Mouse (Mus musculus) kidney, postnatal 0 days (tissue): ENCODE results near the gene Runx3. TPM values are rescaled to one million over a fixed set of nuclear protein-coding genes. Genes with fewer than 3 reads are reported as not detected.

Experiments
- ATAC-seq: fragments of 200-750 bp; cut with Nextera tagmentation; replicated peaks from 2 replicates; pipeline ENCODE4 v1.8.0; 2017; ENCODE audit warnings: low read depth, moderate number of reproducible peaks, moderate TSS enrichment, moderate library complexity; ENCODE audit not compliant: low FRiP score
- DNase-seq: peaks from one replicate; pipeline ENCODE4 v3.0.0-alpha.2; 2016; ENCODE audit warnings: low spot score
- H3K27ac ChIP-seq: fragments of 300-500 bp; sonication (generic); 2 replicates; pipeline ENCODE4 v1.5.1; 2014; ENCODE audit warnings: mild to moderate bottlenecking
- H3K27me3 ChIP-seq: fragments of 300-500 bp; sonication (generic); 2 replicates; pipeline ENCODE4 v1.6.1; 2014; ENCODE audit warnings: low read length, mixed read lengths; ENCODE audit not compliant: insufficient read depth
- H3K36me3 ChIP-seq: fragments of 300-500 bp; sonication (generic); 2 replicates; pipeline ENCODE4 v1.6.1; 2014; ENCODE audit warnings: low read length, mixed read lengths; ENCODE audit not compliant: insufficient read depth
- H3K4me1 ChIP-seq: fragments of 300-500 bp; sonication (generic); replicated peaks from 2 replicates; pipeline ENCODE4 v1.6.1; 2014; ENCODE audit warnings: antibody characterized with exemption, low read length, mixed read lengths; ENCODE audit not compliant: insufficient read depth
- H3K4me2 ChIP-seq: fragments of 300-500 bp; sonication (generic); 2 replicates; pipeline ENCODE4 v1.6.1; 2014; ENCODE audit warnings: mild to moderate bottlenecking, low read length, moderate library complexity, mixed read lengths
- H3K4me3 ChIP-seq: fragments of 300-500 bp; sonication (generic); replicated peaks from 2 replicates; pipeline ENCODE4 v1.5.1; 2014; ENCODE audit warnings: low read depth, low read length
- H3K9ac ChIP-seq: fragments of 300-500 bp; sonication (generic); 2 replicates; pipeline ENCODE4 v1.6.1; 2014; ENCODE audit warnings: low read depth, low read length
- H3K9me3 ChIP-seq: fragments of 300-500 bp; sonication (generic); replicated peaks from 2 replicates; pipeline ENCODE4 v1.6.1; 2016; ENCODE audit warnings: low read length, inconsistent platforms, mixed read lengths
- CTCF ChIP-seq: IDR thresholded peaks from 2 replicates; pipeline ENCODE4 v1.5.1; 2016; ENCODE audit warnings: antibody characterized with exemption, low read depth, mild to moderate bottlenecking, moderate library complexity
- WGBS: fragments of 180-500 bp; shearing (Covaris S2); extraction: QIAGEN DNeasy Blood & Tissue Kit; methylation state at CpG from one replicate; pipeline ENCODE4 v1.1.7; 2014; 5-methylcytosine and 5-hydroxymethylcytosine counted together
- polyA plus RNA-seq: library from polyadenylated mRNA; unstranded; fragments of >200 nt; fragmentation: Nextera tagmentation; extraction: Ambion mirVana; gene quantifications from 2 replicates; pipeline ENCODE4 v1.2.1, GENCODE M21; 2015

Runx3 gene
- polyA plus RNA-seq, 1 experiment from 2014 or later = 0.05 TPM

DNA sequence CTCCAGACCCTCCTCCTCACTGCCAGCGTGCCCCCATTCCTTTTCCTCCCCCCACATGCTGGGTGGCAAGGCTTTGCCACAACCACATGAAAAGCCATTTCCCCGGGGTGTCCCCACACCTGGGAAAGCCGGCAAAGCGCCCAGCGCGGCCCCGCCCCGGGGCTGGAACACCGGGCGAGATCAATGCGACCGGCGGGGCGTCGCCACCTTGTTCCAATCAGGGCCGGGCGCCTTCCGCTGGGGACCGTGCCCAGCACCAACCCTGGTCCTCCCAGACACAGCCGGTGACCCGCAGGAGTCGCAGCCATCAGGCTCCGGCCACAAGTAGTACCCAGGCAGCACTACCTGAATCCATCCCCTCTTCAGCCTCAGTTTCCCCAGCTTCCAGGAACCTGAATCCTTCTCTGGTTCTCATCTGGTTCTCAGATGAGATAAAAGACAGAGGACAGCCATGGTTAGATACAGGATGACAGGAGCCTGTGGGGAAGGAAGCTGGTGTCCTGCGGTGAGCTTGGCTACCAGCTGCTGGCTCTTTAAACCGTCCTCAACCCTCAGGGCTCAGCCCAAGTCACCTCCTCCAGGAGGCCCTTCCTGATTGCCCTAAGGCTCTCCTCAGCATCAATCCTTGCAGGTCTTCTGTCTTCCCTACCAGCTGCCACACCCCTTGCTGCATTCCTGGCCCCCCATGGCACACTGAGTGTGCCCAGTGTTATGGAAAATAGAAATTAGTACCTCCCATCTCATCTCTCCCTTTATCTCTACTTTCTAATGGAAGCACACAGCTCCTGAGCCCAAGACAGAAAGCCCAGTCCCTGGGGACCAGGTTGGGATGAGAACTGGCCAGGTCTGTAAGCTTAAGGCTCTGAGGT, 20.4 kb downstream of the Runx3 start:
- no peaks in the 10 kb centered on the region for H3K4me1 ChIP-seq
- H3K27ac ChIP-seq = no peak overlapping the region
- H3K36me3 ChIP-seq = no peaks in the 10 kb centered on the region
- ATAC-seq (no peak), DNase-seq (no peak)
- no peak overlapping the region for H3K9ac ChIP-seq
- H3K4me3 ChIP-seq = no peak overlapping the region
- H3K9me3 ChIP-seq = no peaks in the 10 kb centered on the region
- WGBS = 3% methylated on average over 25 of the region's 25 CpGs
- H3K4me2 ChIP-seq = no peak overlapping the region
- H3K27me3 ChIP-seq = peaks cover 45% of the 10 kb centered on the region
- no peak for TF ChIP-seq CTCF

DNA sequence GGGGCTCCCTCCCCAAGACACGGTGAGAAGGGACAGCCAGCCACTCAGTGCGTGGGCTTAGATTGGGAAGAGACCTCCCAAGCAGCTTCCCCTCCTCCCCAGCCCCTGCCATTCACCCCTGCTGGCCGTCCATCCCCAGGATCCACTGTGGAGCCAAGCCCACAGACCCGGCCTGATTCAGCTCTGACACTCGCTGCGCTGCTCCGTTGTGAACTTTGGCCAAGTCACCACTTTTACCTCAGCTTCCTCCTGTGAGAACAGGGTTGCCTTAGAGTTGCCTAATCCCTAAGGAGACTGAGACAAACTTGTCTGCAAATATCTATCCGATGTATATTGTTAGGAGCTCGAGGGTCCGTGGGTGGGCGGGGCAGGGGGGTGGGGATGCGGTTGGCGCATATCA, 21.3 kb downstream of the Runx3 start:
- Histone ChIP-seq H3K27ac (no peak overlapping the region), H3K9me3 (no peaks in the 10 kb centered on the region), H3K4me1 (no peaks in the 10 kb centered on the region), H3K4me2 (no peak overlapping the region), H3K9ac (no peak overlapping the region), H3K4me3 (no peak overlapping the region), H3K36me3 (no peaks in the 10 kb centered on the region), H3K27me3 (peaks cover 45% of the 10 kb centered on the region)
- ATAC-seq (no peak), DNase-seq (no peak)
- 8% methylated on average over 13 of the region's 13 CpGs for WGBS
- no peak for TF ChIP-seq CTCF

DNA sequence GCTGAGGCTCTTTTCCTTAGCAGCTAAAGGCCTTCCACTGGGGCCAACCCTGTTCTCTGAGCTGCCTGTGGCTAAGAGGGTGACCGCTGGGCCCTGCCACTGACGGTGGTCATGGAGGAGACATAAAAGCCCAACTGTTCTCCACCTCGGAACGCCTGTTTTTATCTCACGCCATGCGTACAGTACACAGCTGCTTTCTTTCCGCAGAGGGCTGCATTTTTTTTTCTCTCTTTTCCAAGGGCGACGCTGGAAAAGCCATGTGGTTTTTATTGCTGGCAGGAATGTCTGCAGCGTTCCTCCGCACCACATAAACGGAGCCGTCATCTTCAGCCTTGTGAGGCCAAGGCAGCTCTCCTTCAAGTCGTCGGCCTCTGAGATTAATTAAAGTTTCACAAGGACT, 26.3 kb downstream of the Runx3 start:
- no peak overlapping the region for H3K4me3 ChIP-seq
- DNase-seq (peak; percentile 74), ATAC-seq (no peak)
- no peaks in the 10 kb centered on the region for H3K36me3 ChIP-seq
- TF ChIP-seq CTCF = no peak
- H3K4me1 ChIP-seq = no peaks in the 10 kb centered on the region
- no peak overlapping the region for H3K4me2 ChIP-seq
- no peaks in the 10 kb centered on the region for H3K9me3 ChIP-seq
- WGBS = 11% methylated on average over 15 of the region's 15 CpGs
- peaks cover 61% of the 10 kb centered on the region for H3K27me3 ChIP-seq
- H3K27ac ChIP-seq = no peak overlapping the region
- no peak overlapping the region for H3K9ac ChIP-seq

DNA sequence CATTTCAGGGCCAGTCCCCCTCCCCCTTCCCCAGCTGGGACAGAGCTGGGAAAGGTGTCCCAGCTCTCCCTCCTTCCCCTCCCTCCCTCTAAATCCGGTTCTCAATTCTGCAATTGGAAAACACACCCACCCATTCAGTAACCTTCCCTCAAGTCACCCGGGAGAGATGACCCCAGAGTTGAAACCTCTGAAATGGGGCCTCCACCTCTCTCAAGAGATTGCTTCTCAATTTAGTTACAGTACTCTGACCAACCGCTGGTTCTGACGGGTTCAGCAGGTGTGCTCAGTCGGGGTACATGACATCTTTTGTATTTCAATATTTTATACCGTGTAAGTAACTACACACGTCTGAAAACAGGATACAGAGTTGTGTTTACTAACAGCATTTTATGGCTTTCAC, 28.2 kb downstream of the Runx3 start:
- no peak for ATAC-seq
- WGBS = 8% methylated on average over 7 of the region's 7 CpGs
- no peak overlapping the region for H3K4me2 ChIP-seq

DNA sequence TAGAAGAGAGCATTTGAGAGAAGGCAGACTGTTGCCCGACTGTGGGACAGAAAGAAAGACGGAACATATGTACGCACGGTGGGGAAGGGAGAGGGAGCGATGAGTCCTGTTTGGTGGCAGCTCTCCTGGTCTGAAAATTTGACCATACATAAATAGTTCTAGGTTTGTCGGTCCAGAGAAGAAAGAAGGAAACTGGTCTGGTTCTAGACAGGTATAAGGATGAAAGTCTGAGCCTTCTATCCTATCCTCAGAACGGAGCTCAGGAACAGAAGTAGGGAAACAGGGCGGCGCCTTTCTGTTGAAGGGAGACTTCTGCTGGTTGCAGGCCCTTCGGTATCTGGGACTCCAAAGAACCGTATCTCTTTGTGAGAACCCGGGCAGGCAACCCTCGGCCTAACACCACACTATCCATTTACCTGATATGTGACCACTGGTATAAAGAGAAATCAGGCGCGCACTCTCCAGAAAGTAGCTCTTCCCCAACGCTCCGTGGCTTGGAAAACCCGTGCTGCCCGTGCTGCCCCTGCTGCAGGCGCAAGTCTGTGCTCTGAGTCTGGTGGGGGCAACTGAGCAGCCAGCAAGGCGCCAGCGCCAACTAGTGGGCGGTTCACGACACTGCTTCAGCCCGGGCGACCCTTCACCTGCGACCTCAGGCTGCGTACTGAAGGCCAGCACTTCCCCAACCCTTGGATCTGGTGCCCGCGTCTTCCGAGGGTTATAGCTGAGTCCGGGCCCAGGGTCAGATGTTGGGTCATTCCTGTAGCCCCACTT, 29.8 kb downstream of the Runx3 start:
- Histone ChIP-seq H3K4me1 (peaks cover 4% of the 10 kb centered on the region; the same call in 1 of the 2 replicates), H3K9ac (no peak overlapping the region), H3K27ac (no peak overlapping the region), H3K4me3 (0 out of 2 replicates have a peak overlapping the region, but pooled peaks have one; percentile 1), H3K27me3 (peaks cover 79% of the 10 kb centered on the region), H3K36me3 (no peaks in the 10 kb centered on the region), H3K4me2 (no peak overlapping the region), H3K9me3 (no peaks in the 10 kb centered on the region)
- TF ChIP-seq CTCF = peak; percentile 84
- WGBS = 4% methylated on average over 32 of the region's 32 CpGs
- DNase-seq = peak; percentile 78
- no peak for ATAC-seq

More for the DNA sequence above, 28.2 kb downstream of the Runx3 start:
- H3K4me1 ChIP-seq = peaks cover 4% of the 10 kb centered on the region; the same call in 1 of the 2 replicates
- no peak overlapping the region for H3K9ac ChIP-seq
- no peak overlapping the region for H3K27ac ChIP-seq
- TF ChIP-seq CTCF = no peak
- no peak overlapping the region for H3K4me3 ChIP-seq
- DNase-seq = no peak
- H3K9me3 ChIP-seq = no peaks in the 10 kb centered on the region
- H3K36me3 ChIP-seq = no peaks in the 10 kb centered on the region
- peaks cover 74% of the 10 kb centered on the region for H3K27me3 ChIP-seq
